In the genomic region with DNA sequence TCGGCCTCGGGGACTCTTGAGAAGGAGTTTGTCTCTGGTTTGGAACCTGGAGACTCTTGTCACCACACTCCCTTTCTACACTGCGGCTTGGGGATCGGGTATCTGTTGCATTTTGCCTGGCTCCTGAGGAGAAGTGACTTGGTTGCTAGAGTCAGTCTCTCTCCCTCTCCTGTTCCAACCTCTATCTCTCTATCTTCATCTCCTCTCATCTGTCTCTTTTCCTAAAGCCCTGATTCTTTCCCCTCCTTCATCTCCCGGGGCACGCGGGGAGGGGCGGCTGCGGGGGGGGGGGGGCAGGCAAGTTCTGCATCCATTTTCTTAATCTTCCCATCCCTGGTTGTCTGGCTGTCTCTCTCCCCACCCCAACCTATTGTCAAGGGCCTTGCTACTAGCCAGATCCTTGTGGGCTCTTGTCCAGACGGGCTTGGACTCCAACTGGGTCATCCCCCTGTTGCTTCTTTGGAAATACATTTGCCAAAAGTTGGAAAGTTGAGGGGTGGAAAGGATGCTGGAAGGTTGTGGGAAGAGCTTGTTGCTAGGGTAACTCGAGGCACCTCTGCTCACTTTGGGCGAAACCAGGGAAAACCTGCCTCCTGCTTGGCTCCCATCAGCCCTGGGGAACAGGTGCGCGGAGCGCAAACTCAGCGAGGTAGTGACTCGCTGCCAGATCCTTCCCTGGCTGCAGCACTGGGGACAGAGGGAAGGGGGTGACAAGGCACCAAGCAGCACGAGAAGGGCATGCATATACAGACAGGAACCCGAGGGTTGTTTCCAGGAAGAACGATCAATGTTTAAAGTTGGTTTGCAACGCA, we compare ENCODE assay signal across 8 mouse cellular contexts. TPM values are rescaled to one million over a fixed set of nuclear protein-coding genes. Genes with fewer than 3 reads are reported as not detected.
DNase-seq lines count a peak whose midpoint lies in the region; ATAC-seq and TF ChIP-seq lines count a peak whose summit lies in the region.

No protein-coding gene starts in this region.

- 4% methylated on average over 21 of the region's 21 CpGs for WGBS in embryonic facial prominence, embryonic 14.5 days
- WGBS in limb, embryonic 10.5 days: 6% methylated on average over 21 of the region's 21 CpGs

- no peak for TF ChIP-seq EP300 in ES-Bruce4 (IDR thresholded peaks at IDR 0.05; ENCODE audit: insufficient read depth, low read depth, low read length)

- peak; percentile 81 for DNase-seq in heart, adult 11 months
- DNase-seq in heart, postnatal 36 days: no peak
- DNase-seq in embryonic facial prominence, embryonic 14.5 days (ENCODE audit: low spot score): peak; percentile 16
- DNase-seq in limb, embryonic 10.5 days (ENCODE audit: low spot score): peak; percentile 34
- peak; percentile 36 for DNase-seq in right cerebral cortex, postnatal 25 days
- no peak for DNase-seq in adrenal gland, postnatal 4 days (ENCODE audit: low spot score in 2 of 2)
- DNase-seq in thymus, postnatal 0 days (ENCODE audit: low spot score): no peak

- no peak for TF ChIP-seq POLR2A in ES-Bruce4 (IDR thresholded peaks at IDR 0.05; ENCODE audit: insufficient read depth, low read length)

- intact Hi-C loops in heart, postnatal 36 days (cut with DNase I): no loop called here

- peaks cover 2% of the 10 kb centered on the region; the same call in 1 of the 2 replicates for H3K27me3 ChIP-seq in ES-Bruce4 (ENCODE audit: control insufficient read depth, insufficient read depth, low read length, poor library complexity, severe bottlenecking)
- peaks cover 40% of the 10 kb centered on the region for H3K27me3 ChIP-seq in embryonic facial prominence, embryonic 14.5 days (replicated peaks; ENCODE audit: control insufficient read depth, insufficient read depth, low read length)
- peaks cover 71% of the 10 kb centered on the region for H3K27me3 ChIP-seq in limb, embryonic 10.5 days (ENCODE audit: low read depth, poor library complexity, severe bottlenecking)

- no peak for TF ChIP-seq CTCF in ES-Bruce4 (IDR thresholded peaks at IDR 0.05; ENCODE audit: low read depth, low read length)

- no peaks in the 10 kb centered on the region for H3K4me1 ChIP-seq in ES-Bruce4 (ENCODE audit: control insufficient read depth, insufficient read depth, low read length)
- no peaks in the 10 kb centered on the region; the same call in none of the 2 replicates for H3K4me1 ChIP-seq in embryonic facial prominence, embryonic 14.5 days (ENCODE audit: control insufficient read depth, insufficient read depth, low read length)
- peaks cover 20% of the 10 kb centered on the region for H3K4me1 ChIP-seq in limb, embryonic 10.5 days

- no peak overlapping the region for H3K27ac ChIP-seq in ES-Bruce4 (ENCODE audit: insufficient read depth, low read length)
- no peak overlapping the region for H3K27ac ChIP-seq in embryonic facial prominence, embryonic 14.5 days (replicated peaks; ENCODE audit: low read depth, low read length)
- peak overlapping the region; percentile 57; the same call in 1 of the 2 replicates for H3K27ac ChIP-seq in limb, embryonic 10.5 days

- H3K9me3 ChIP-seq in ES-Bruce4 (replicated peaks; ENCODE audit: control insufficient read depth, insufficient read depth, low read length, poor library complexity, severe bottlenecking): no peaks in the 10 kb centered on the region; the same call in 1 of the 2 replicates
- H3K9me3 ChIP-seq in embryonic facial prominence, embryonic 14.5 days (ENCODE audit: control insufficient read depth, low read length): no peaks in the 10 kb centered on the region
- H3K9me3 ChIP-seq in limb, embryonic 10.5 days (replicated peaks): no peaks in the 10 kb centered on the region

- H3K9ac ChIP-seq in ES-Bruce4 (ENCODE audit: low read depth, poor library complexity, severe bottlenecking): peak overlapping the region; percentile 11; the same call in 1 of the 2 replicates
- peak overlapping the region; percentile 60 for H3K9ac ChIP-seq in embryonic facial prominence, embryonic 14.5 days (ENCODE audit: low read depth, low read length)

- peak overlapping the region; percentile 62 for H3K4me3 ChIP-seq in ES-Bruce4 (ENCODE audit: low read depth, low read length)
- peak overlapping the region; percentile 56 for H3K4me3 ChIP-seq in embryonic facial prominence, embryonic 14.5 days (ENCODE audit: low read depth, low read length)
- peak overlapping the region; percentile 67 for H3K4me3 ChIP-seq in limb, embryonic 10.5 days

- H3K36me3 ChIP-seq in ES-Bruce4 (ENCODE audit: control insufficient read depth, insufficient read depth, low read length, poor library complexity, severe bottlenecking): no peaks in the 10 kb centered on the region
- H3K36me3 ChIP-seq in embryonic facial prominence, embryonic 14.5 days (ENCODE audit: control insufficient read depth, insufficient read depth, low read length): no peaks in the 10 kb centered on the region
- H3K36me3 ChIP-seq in limb, embryonic 10.5 days: no peaks in the 10 kb centered on the region

- peak; percentile 44; the same call in 1 of the 2 replicates for ATAC-seq in embryonic facial prominence, embryonic 14.5 days (ENCODE audit: low read depth)

- peak overlapping the region; percentile 88 for H3K4me2 ChIP-seq in embryonic facial prominence, embryonic 14.5 days (ENCODE audit: low read depth, low read length)

RNA-seq across cellular contexts. Expression of a gene that starts 0.9 kb away (rescaled TPM):
- total RNA-seq in heart, postnatal 36 days (2021): not detected
- 0.12 and 0.32 TPM in 2 replicates for polyA plus RNA-seq in ES-Bruce4 (2011; ENCODE audit: insufficient read depth, insufficient read length, low read depth, missing spikeins)
- polyA plus RNA-seq in embryonic facial prominence, embryonic 14.5 days (2014; fragmentation: Nextera tagmentation; extraction: Ambion mirVana): 3.0 and 3.4 TPM in 2 replicates
- 0.08 and 0.09 TPM in 2 replicates for polyA plus RNA-seq in limb, embryonic 10.5 days (2016; fragmentation: Nextera tagmentation; extraction: Ambion mirVana)
- total RNA-seq in adrenal gland, postnatal 4 days (2021): under 1 TPM; 0.85 to 0.95 TPM
- 0.03 and 0.05 TPM in 2 replicates for polyA plus RNA-seq in thymus, postnatal 0 days (2015; fragmentation: Nextera tagmentation; extraction: Ambion mirVana)

RNA-seq across cellular contexts. Expression of a gene that starts 29.7 kb away (rescaled TPM):
- 1,000 to 10,000 TPM; 1,212 to 1,313 TPM for total RNA-seq in heart, postnatal 36 days (2021)
- 88.7 and 105 TPM in 2 replicates for polyA plus RNA-seq in ES-Bruce4 (2011; ENCODE audit: insufficient read depth, insufficient read length, low read depth, missing spikeins)
- polyA plus RNA-seq in embryonic facial prominence, embryonic 14.5 days (2014; fragmentation: Nextera tagmentation; extraction: Ambion mirVana): 79.4 and 81.1 TPM in 2 replicates
- 30.7 and 35.3 TPM in 2 replicates for polyA plus RNA-seq in limb, embryonic 10.5 days (2016; fragmentation: Nextera tagmentation; extraction: Ambion mirVana)
- total RNA-seq in adrenal gland, postnatal 4 days (2021): 100 to 1,000 TPM; 460 to 478 TPM
- 69.3 and 70.5 TPM in 2 replicates for polyA plus RNA-seq in thymus, postnatal 0 days (2015; fragmentation: Nextera tagmentation; extraction: Ambion mirVana)

Comparison
In these comparisons a context has a peak if more than half of its experiments do, and no peak if none do; other contexts are left out.
1. DNase-seq: peak in heart, adult 11 months (single experiment), embryonic facial prominence, embryonic 14.5 days (single experiment), limb, embryonic 10.5 days (single experiment) and right cerebral cortex, postnatal 25 days (single experiment); none in heart, postnatal 36 days (0 of 2), adrenal gland, postnatal 4 days (0 of 2) and thymus, postnatal 0 days (single experiment).
2. Peak in every context shown above with its lines, with median percentiles within 50 percentile points of each other: H3K4me3 ChIP-seq.